In genomic region chr16:91969516-91970031, GRCm38 (mm10) we compare ENCODE assay signal across 10 mouse cellular contexts.
DNase-seq lines count a peak whose midpoint lies in the region; ATAC-seq lines count a peak whose summit lies in the region.
"Had no signal": no experiment of that assay in that cellular context is flagged by ENCODE, and none has a peak within 500 bp of the region (broad histone marks: within the 10 kb centered on the region; RNA-seq: fewer than 3 reads in every experiment).

No protein-coding gene starts in this region.

- peak; percentile 54 to 71 for DNase-seq in kidney, postnatal 4 days
- no peak for DNase-seq in left cerebral cortex, postnatal 10 days (ENCODE audit: extremely low spot score in 1 of 2, low spot score in 2 of 2)
- DNase-seq in spleen, postnatal 10 days (ENCODE audit: low spot score in 2 of 2), result no peak
- DNase-seq in embryonic facial prominence, embryonic 10.5 days (ENCODE audit: low spot score), result no peak
- no peak for DNase-seq in thymus, adult 18-20 months

- no peak overlapping the region for H3K4me2 ChIP-seq in heart, embryonic 14.5 days (ENCODE audit: low read length)

- H3K9ac ChIP-seq in heart, embryonic 14.5 days (ENCODE audit: low read length), result 0 out of 2 replicates have a peak overlapping the region, but pooled peaks have one; percentile 9

- H3K9me3 ChIP-seq in megakaryocyte, embryonic 14.5 days, result peaks cover 2% of the 10 kb centered on the region; the same call in 1 of the 2 replicates
- no peaks in the 10 kb centered on the region for H3K9me3 ChIP-seq in heart, embryonic 14.5 days (ENCODE audit: control insufficient read depth, low read length)
- no peaks in the 10 kb centered on the region for H3K9me3 ChIP-seq in embryonic facial prominence, embryonic 10.5 days

- WGBS in heart, embryonic 14.5 days, result 28% methylated on average over 10 of the region's 10 CpGs
- 63% methylated on average over 10 of the region's 10 CpGs for WGBS in embryonic facial prominence, embryonic 10.5 days

- H3K27ac ChIP-seq in heart, embryonic 14.5 days (replicated peaks in 1 of 2; ENCODE audit: control insufficient read depth in 1 of 2, insufficient read depth in 1 of 2, low read depth in 2 of 2, low read length in 2 of 2), result peak overlapping the region; percentile 67 to 71
- H3K27ac ChIP-seq in embryonic facial prominence, embryonic 10.5 days (replicated peaks), result no peak overlapping the region
- H3K27ac ChIP-seq: macrophage had no signal

- H3K4me3 ChIP-seq in megakaryocyte, embryonic 14.5 days (replicated peaks), result peak overlapping the region; percentile 79
- H3K4me3 ChIP-seq in heart, embryonic 14.5 days (ENCODE audit: control insufficient read depth in 1 of 2, insufficient read depth in 1 of 2, low read depth in 1 of 2, low read length in 2 of 2), result no peak overlapping the region
- no peak overlapping the region for H3K4me3 ChIP-seq in embryonic facial prominence, embryonic 10.5 days
- H3K4me3 ChIP-seq: erythroblast, embryonic 14.5 days had no signal

- H3K36me3 ChIP-seq in megakaryocyte, embryonic 14.5 days (replicated peaks; ENCODE audit: low read length), result no peaks in the 10 kb centered on the region
- H3K36me3 ChIP-seq in heart, embryonic 14.5 days (ENCODE audit: control insufficient read depth, insufficient read depth, low read length), result no peaks in the 10 kb centered on the region
- H3K36me3 ChIP-seq in embryonic facial prominence, embryonic 10.5 days (replicated peaks), result no peaks in the 10 kb centered on the region

- intact Hi-C loops in left cerebral cortex, postnatal 10 days (cut with DNase I), result no loop called here

- peaks cover 56% of the 10 kb centered on the region for H3K4me1 ChIP-seq in megakaryocyte, embryonic 14.5 days
- H3K4me1 ChIP-seq in heart, embryonic 14.5 days (ENCODE audit: control insufficient read depth in 2 of 2, insufficient read depth in 2 of 2, low read length in 2 of 2), result peaks cover 14 to 18% of the 10 kb centered on the region in 2 experiments
- peaks cover 13% of the 10 kb centered on the region; the same call in 1 of the 2 replicates for H3K4me1 ChIP-seq in embryonic facial prominence, embryonic 10.5 days

- H3K27me3 ChIP-seq in megakaryocyte, embryonic 14.5 days (replicated peaks), result peaks cover 72% of the 10 kb centered on the region
- H3K27me3 ChIP-seq in heart, embryonic 14.5 days (ENCODE audit: control insufficient read depth, insufficient read depth, low read length), result no peaks in the 10 kb centered on the region
- 0 out of 2 replicates have a peak, but pooled peaks cover 4% of the 10 kb centered on the region for H3K27me3 ChIP-seq in embryonic facial prominence, embryonic 10.5 days (replicated peaks; ENCODE audit: low read depth, poor library complexity, severe bottlenecking)

- ATAC-seq in megakaryocyte, adult 5-6 weeks (ENCODE audit: poor library complexity, severe bottlenecking), result no peak
- ATAC-seq in heart, embryonic 14.5 days (ENCODE audit: insufficient number of reproducible peaks, insufficient read depth, low FRiP score, low read depth), result peak; percentile 61

Comparison
In these comparisons a context has a peak if more than half of its experiments do, and no peak if none do; other contexts are left out.
1. DNase-seq: peak in kidney, postnatal 4 days (2 of 2); none in left cerebral cortex, postnatal 10 days (0 of 2), spleen, postnatal 10 days (0 of 2), embryonic facial prominence, embryonic 10.5 days (single experiment) and thymus, adult 18-20 months (0 of 2).